Mouse (Mus musculus) limb, embryonic 14.5 days (tissue): Measurements from ENCODE around the gene Pml. TPM values are rescaled to one million over a fixed set of nuclear protein-coding genes. Genes with fewer than 3 reads are reported as not detected.

ENCODE experiments used
- ATAC-seq: fragments of 200-750 bp; cut with Nextera tagmentation; 2 replicates; pipeline ENCODE4 v1.8.0; 2017; ENCODE audit warnings: low read depth, moderate number of reproducible peaks, moderate TSS enrichment; ENCODE audit not compliant: low FRiP score
- DNase-seq: peaks from one replicate; pipeline ENCODE4 v3.0.0-alpha.2; 2015; ENCODE audit warnings: low spot score
- H3K27ac ChIP-seq: fragments of 300-500 bp; sonication (generic); replicated peaks from 2 replicates; pipeline ENCODE4 v1.5.1; 2014; ENCODE audit warnings: low read depth, mild to moderate bottlenecking, low read length, moderate library complexity, mixed read lengths
- H3K27me3 ChIP-seq: fragments of 300-500 bp; sonication (generic); 2 replicates; pipeline ENCODE4 v1.6.1; 2014; ENCODE audit warnings: low read length, mixed read lengths; ENCODE audit not compliant: control insufficient read depth, insufficient read depth
- H3K36me3 ChIP-seq: fragments of 300-500 bp; sonication (generic); 2 replicates; pipeline ENCODE4 v1.6.1; 2014; ENCODE audit warnings: mild to moderate bottlenecking, low read length, moderate library complexity, mixed read lengths; ENCODE audit not compliant: control insufficient read depth, insufficient read depth
- H3K4me1 ChIP-seq: fragments of 300-500 bp; sonication (generic); 2 replicates; pipeline ENCODE4 v1.6.1; 2014; ENCODE audit warnings: antibody characterized with exemption, low read length, mixed read lengths; ENCODE audit not compliant: control insufficient read depth, insufficient read depth
- H3K4me2 ChIP-seq: fragments of 300-500 bp; sonication (generic); replicated peaks from 2 replicates; pipeline ENCODE4 v1.6.1; 2014; ENCODE audit warnings: low read depth, mild to moderate bottlenecking, low read length, moderate library complexity; ENCODE audit not compliant: severe bottlenecking
- H3K4me3 ChIP-seq: fragments of 300-500 bp; sonication (generic); replicated peaks from 2 replicates; pipeline ENCODE4 v1.5.1; 2014; ENCODE audit warnings: low read length
- H3K9ac ChIP-seq: fragments of 300-500 bp; sonication (generic); 2 replicates; pipeline ENCODE4 v1.6.1; 2014; ENCODE audit warnings: mild to moderate bottlenecking, low read depth, low read length, moderate library complexity; ENCODE audit not compliant: severe bottlenecking
- H3K9me3 ChIP-seq: fragments of 300-500 bp; sonication (generic); 2 replicates; pipeline ENCODE4 v1.6.1; 2016; ENCODE audit warnings: low read length; ENCODE audit not compliant: control insufficient read depth
- POLR2A ChIP-seq: fragments of 200-500 bp; IDR thresholded peaks from 2 replicates; pipeline ENCODE4 v1.8.0; 2012; ENCODE audit warnings: inconsistent platforms, mild to moderate bottlenecking, moderate library complexity, borderline replicate concordance; ENCODE audit not compliant: insufficient read depth, insufficient read length; ENCODE audit errors: extremely low read depth
- WGBS: fragments of 180-500 bp; shearing (Covaris S2); extraction: QIAGEN DNeasy Blood & Tissue Kit; methylation state at CpG from one replicate; pipeline ENCODE4 v1.1.7; 2014; 5-methylcytosine and 5-hydroxymethylcytosine counted together
- polyA plus RNA-seq, 2 experiments: library from polyadenylated mRNA; depleted of rRNA in 1 of 2; stranded (reverse) in 1 of 2; unstranded in 1 of 2; fragments of >200 nt; fragmentation: Nextera tagmentation in 1 of 2; extraction: Ambion mirVana in 1 of 2; gene quantifications; 2 replicates each; pipeline versions ENCODE4 v1.2.1 to v1.2.3; 2012 to 2014

Pml gene
- polyA plus RNA-seq, 2 experiments, result 15.4 to 22.4 TPM

DNA sequence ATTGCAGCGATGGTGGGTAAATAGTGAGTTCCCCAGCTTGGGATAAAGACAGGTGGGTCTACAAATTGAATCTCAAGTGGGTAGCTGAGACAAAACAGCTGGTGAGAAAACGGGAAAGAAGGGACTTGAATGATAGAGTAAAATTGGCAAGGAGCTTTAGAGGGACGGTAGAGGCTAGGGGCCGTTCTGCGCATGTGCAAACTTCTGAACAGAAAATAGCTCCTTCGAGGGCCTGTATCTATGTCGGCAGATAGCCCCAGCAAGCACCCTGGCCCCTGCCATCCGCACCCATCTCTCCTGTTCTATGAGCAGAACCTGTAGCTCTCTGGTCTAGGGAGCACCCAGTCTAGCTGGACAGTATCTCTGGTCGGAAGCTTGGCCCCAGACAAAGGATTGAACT, 55.4 kb downstream of the Pml start:
- H3K36me3 ChIP-seq, result no peaks in the 10 kb centered on the region
- no peak for TF ChIP-seq POLR2A
- H3K27me3 ChIP-seq, result peaks cover 43% of the 10 kb centered on the region
- no peak overlapping the region for H3K27ac ChIP-seq
- H3K9me3 ChIP-seq, result no peaks in the 10 kb centered on the region
- H3K4me1 ChIP-seq, result peaks cover 28% of the 10 kb centered on the region
- DNase-seq (no peak), ATAC-seq (no peak)
- WGBS, result 74% methylated on average over 9 of the region's 9 CpGs
- H3K4me2 ChIP-seq, result no peak overlapping the region
- no peak overlapping the region for H3K4me3 ChIP-seq
- H3K9ac ChIP-seq, result no peak overlapping the region

DNA sequence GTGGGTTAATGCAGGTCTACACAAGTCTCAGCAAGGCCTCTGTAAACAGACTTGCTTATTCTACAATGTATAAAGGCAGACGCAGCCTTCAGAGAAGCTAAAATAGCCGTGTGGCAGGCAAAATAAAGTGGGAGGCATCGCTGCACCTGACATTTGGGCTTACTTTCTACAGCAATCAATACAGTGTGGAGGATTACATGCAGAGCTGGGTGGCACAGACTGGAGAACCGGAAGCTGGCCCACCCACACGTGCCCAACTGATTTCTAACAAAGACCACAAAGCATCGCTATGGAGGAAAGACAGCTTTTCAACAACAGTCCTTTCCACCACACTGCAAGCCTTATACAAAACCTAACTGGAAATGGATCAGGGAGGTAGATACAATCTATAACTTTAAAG, 65.1 kb downstream of the Pml start:
- 83% methylated on average over 6 of the region's 6 CpGs for WGBS
- no peak overlapping the region for H3K4me3 ChIP-seq
- no peak overlapping the region for H3K9ac ChIP-seq
- ATAC-seq (no peak), DNase-seq (no peak)
- H3K27ac ChIP-seq, result no peak overlapping the region
- TF ChIP-seq POLR2A, result no peak
- no peaks in the 10 kb centered on the region for H3K9me3 ChIP-seq
- H3K4me2 ChIP-seq, result no peak overlapping the region
- H3K27me3 ChIP-seq, result no peaks in the 10 kb centered on the region
- no peaks in the 10 kb centered on the region for H3K4me1 ChIP-seq
- no peaks in the 10 kb centered on the region for H3K36me3 ChIP-seq

GRCm38 (mm10) chr9:58179390-58179789, 70.2 kb downstream of the Pml start:
- 91% methylated on average over 2 of the region's 2 CpGs for WGBS
- Histone ChIP-seq H3K4me3 (no peak overlapping the region), H3K27me3 (no peaks in the 10 kb centered on the region), H3K9ac (no peak overlapping the region), H3K4me2 (no peak overlapping the region), H3K36me3 (no peaks in the 10 kb centered on the region), H3K9me3 (no peaks in the 10 kb centered on the region), H3K4me1 (peaks cover 9% of the 10 kb centered on the region), H3K27ac (no peak overlapping the region)
- no peak for DNase-seq
- ATAC-seq, result no peak
- no peak for TF ChIP-seq POLR2A

- H3K9me3 ChIP-seq, result no peaks in the 10 kb centered on the region
- H3K36me3 ChIP-seq, result no peaks in the 10 kb centered on the region
- H3K27ac ChIP-seq, result no peak overlapping the region
- TF ChIP-seq POLR2A, result no peak
- H3K4me1 ChIP-seq, result peaks cover 9% of the 10 kb centered on the region
- H3K27me3 ChIP-seq, result no peaks in the 10 kb centered on the region
- ATAC-seq (no peak), DNase-seq (no peak)
- no peak overlapping the region for H3K9ac ChIP-seq
- H3K4me3 ChIP-seq, result no peak overlapping the region
- H3K4me2 ChIP-seq, result no peak overlapping the region
- 76% methylated on average over 4 of the region's 4 CpGs for WGBS
These were observed 72.4 kb downstream of the Pml start for GRCm38 (mm10) chr9:58177165-58177564.

- ATAC-seq, result peak; percentile 60; the same call in 1 of the 2 replicates
- Histone ChIP-seq H3K27ac (peak overlapping the region; percentile 38; the same call in 1 of the 2 replicates), H3K4me1 (peaks cover 9% of the 10 kb centered on the region), H3K4me2 (no peak overlapping the region), H3K27me3 (no peaks in the 10 kb centered on the region), H3K9ac (no peak overlapping the region), H3K9me3 (no peaks in the 10 kb centered on the region), H3K36me3 (no peaks in the 10 kb centered on the region), H3K4me3 (no peak overlapping the region)
- WGBS, result 31% methylated on average over 5 of the region's 5 CpGs
- TF ChIP-seq POLR2A, result no peak
- DNase-seq, result peak; percentile 74
These were observed 73.7 kb downstream of the Pml start for GRCm38 (mm10) chr9:58175745-58176487.

DNA sequence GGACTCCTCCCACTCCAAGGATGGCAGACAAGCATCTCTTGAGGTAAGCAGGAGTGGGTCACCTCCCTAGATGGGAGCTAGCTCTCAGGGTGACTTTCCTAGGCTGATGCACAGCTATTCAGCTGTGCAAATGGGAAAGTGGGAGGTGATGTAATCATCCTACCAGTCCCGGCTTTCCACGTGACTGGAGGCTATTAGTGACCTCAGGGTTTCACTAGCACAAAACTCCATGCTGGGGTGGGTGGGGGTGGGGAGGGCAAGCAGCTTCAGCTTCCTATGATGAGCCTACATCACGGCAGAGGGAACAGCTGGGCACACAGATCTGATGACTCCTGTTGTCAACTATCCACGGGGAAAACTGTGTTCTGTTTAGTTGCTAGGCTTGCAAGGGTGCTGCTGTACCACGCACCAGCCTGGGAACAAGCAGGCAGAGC, 74.8 kb downstream of the Pml start:
- WGBS, result 26% methylated on average over 5 of the region's 5 CpGs
- no peak for TF ChIP-seq POLR2A
- no peaks in the 10 kb centered on the region for H3K9me3 ChIP-seq
- H3K36me3 ChIP-seq, result no peaks in the 10 kb centered on the region
- ATAC-seq (peak; percentile 57), DNase-seq (no peak)
- no peaks in the 10 kb centered on the region for H3K27me3 ChIP-seq
- no peak overlapping the region for H3K4me2 ChIP-seq
- peaks cover 9% of the 10 kb centered on the region for H3K4me1 ChIP-seq
- no peak overlapping the region for H3K27ac ChIP-seq
- no peak overlapping the region for H3K4me3 ChIP-seq
- no peak overlapping the region for H3K9ac ChIP-seq
